Mouse (Mus musculus) hindbrain, embryonic 15.5 days (tissue): ENCODE measurements around the gene Gm49325. TPM values are rescaled to one million over a fixed set of nuclear protein-coding genes. Genes with fewer than 3 reads are reported as not detected.
A peak's percentile ranks its signal among the peaks of the same experiment; 100 is the strongest.

Source experiments
- microRNA counts: library from miRNA; unstranded; fragments of <30 nt; microRNA quantifications from one replicate; lab custom pipeline; 2016
- microRNA-seq: library from miRNA; unstranded; fragments of <30 nt; microRNA quantifications from one replicate; pipeline ENCODE4, GENCODE M21; 2016
- polyA plus RNA-seq: library from polyadenylated mRNA; unstranded; fragments of >200 nt; fragmentation: Nextera tagmentation; extraction: Ambion mirVana; gene quantifications from 2 replicates; pipeline ENCODE4 v1.2.1, GENCODE M21; 2015

The Gm49325 gene
- polyA plus RNA-seq, 1 experiment from 2014 or later = 2.9 TPM

MicroRNAs within 50 kb of the gene (microRNA counts, 519-probe panel; counts per million panel counts)
- not detected for microRNA mmu-miR-1930 (lab: Ali Mortazavi, UCI)

Small RNA genes within 50 kb of the gene (microRNA-seq; reads per million reads assigned to microRNA genes)
- gene Mir1930 = 14.0 reads per million, percentile 30 among the genes with 10 or more reads in this experiment

Other genes with a start within 250 kb of the Gm49325 start
- 20.5 and 21.5 TPM in 2 replicates for gene Adarb1, start 187.9 kb upstream of the Gm49325 start, polyA plus RNA-seq
- 45.1 and 48.4 TPM in 2 replicates for gene Fam207a, start 90.4 kb upstream of the Gm49325 start, polyA plus RNA-seq
- 1.1 and 1.5 TPM in 2 replicates for gene Itgb2, start 75.9 kb upstream of the Gm49325 start, polyA plus RNA-seq
- 75.2 and 81.7 TPM in 2 replicates for gene Pttg1ip, start 24.5 kb upstream of the Gm49325 start, polyA plus RNA-seq
- gene Sumo3, start 100 bp upstream of the Gm49325 start, polyA plus RNA-seq = 282 and 283 TPM in 2 replicates
- 83.8 and 90.0 TPM in 2 replicates for gene Ube2g2, start 16.1 kb downstream of the Gm49325 start, polyA plus RNA-seq
- 0.99 and 1.3 TPM in 2 replicates for gene Tspear, start 80.4 kb downstream of the Gm49325 start, polyA plus RNA-seq
- gene Gm19402, start 84.6 kb downstream of the Gm49325 start, polyA plus RNA-seq = not detected in 2 replicates
- not detected in 2 replicates for gene Gm9508, start 91.0 kb downstream of the Gm49325 start, polyA plus RNA-seq
- gene Gm10272, start 100.4 kb downstream of the Gm49325 start, polyA plus RNA-seq = not detected in 2 replicates
- gene Gm10024, start 105.3 kb downstream of the Gm49325 start, polyA plus RNA-seq = not detected in 2 replicates
- gene Gm10142, start 109.6 kb downstream of the Gm49325 start, polyA plus RNA-seq = not detected in 2 replicates
- gene Krtap12-1, start 114.4 kb downstream of the Gm49325 start, polyA plus RNA-seq = not detected in 2 replicates
- not detected in 2 replicates for gene Gm10100, start 120.3 kb downstream of the Gm49325 start, polyA plus RNA-seq
- not detected in 2 replicates for gene Gm18596, start 136.4 kb downstream of the Gm49325 start, polyA plus RNA-seq
- not detected in 2 replicates for gene Gm9736, start 145.2 kb downstream of the Gm49325 start, polyA plus RNA-seq
- gene Gm3233, start 153.5 kb downstream of the Gm49325 start, polyA plus RNA-seq = not detected in 2 replicates
- gene Gm3238, start 165.1 kb downstream of the Gm49325 start, polyA plus RNA-seq = not detected in 2 replicates
- gene Gm7138, start 170.7 kb downstream of the Gm49325 start, polyA plus RNA-seq = not detected in 2 replicates
- gene Gm3250, start 176.3 kb downstream of the Gm49325 start, polyA plus RNA-seq = not detected in 2 replicates
- gene Gm7137, start 182.0 kb downstream of the Gm49325 start, polyA plus RNA-seq = not detected in 2 replicates
- gene Gm9639, start 188.9 kb downstream of the Gm49325 start, polyA plus RNA-seq = not detected in 2 replicates
- gene Gm19668, start 192.9 kb downstream of the Gm49325 start, polyA plus RNA-seq = not detected in 2 replicates
- not detected in 2 replicates for gene Gm9507, start 205.6 kb downstream of the Gm49325 start, polyA plus RNA-seq
- gene Gm2696, start 208.5 kb downstream of the Gm49325 start, polyA plus RNA-seq = not detected in 2 replicates
- not detected in 2 replicates for gene Krtap10-4, start 220.9 kb downstream of the Gm49325 start, polyA plus RNA-seq
- gene Krtap10-10, start 229.8 kb downstream of the Gm49325 start, polyA plus RNA-seq = not detected in 2 replicates
- gene Gm36176, start 240.6 kb downstream of the Gm49325 start, polyA plus RNA-seq = not detected in 2 replicates
- not detected in 2 replicates for gene Gm10318, start 246.7 kb downstream of the Gm49325 start, polyA plus RNA-seq